Mouse (Mus musculus) liver, postnatal 0 days (tissue): ENCODE measurements around the gene 2310034G01Rik. TPM values are rescaled to one million over a fixed set of nuclear protein-coding genes. Genes with fewer than 3 reads are reported as not detected.
A peak's percentile ranks its signal among the peaks of the same experiment; 100 is the strongest.

ENCODE experiments used
- ATAC-seq: fragments of 200-750 bp; cut with Nextera tagmentation; 2 replicates; pipeline ENCODE4 v1.8.0; 2017; ENCODE audit warnings: mild to moderate bottlenecking, moderate library complexity
- DNase-seq: peaks from one replicate; pipeline ENCODE4 v3.0.0-alpha.2; 2016
- H3K27ac ChIP-seq: fragments of 300-500 bp; sonication (generic); 2 replicates; pipeline ENCODE4 v1.5.1; 2014; ENCODE audit warnings: antibody characterized with exemption, moderate library complexity, mild to moderate bottlenecking, low read depth
- H3K27me3 ChIP-seq: fragments of 300-500 bp; sonication (generic); 2 replicates; pipeline ENCODE4 v1.6.1; 2014; ENCODE audit warnings: low read length, control low read depth, mixed read lengths; ENCODE audit not compliant: insufficient read depth
- H3K36me3 ChIP-seq: fragments of 300-500 bp; sonication (generic); replicated peaks from 2 replicates; pipeline ENCODE4 v1.6.1; 2014; ENCODE audit warnings: mild to moderate bottlenecking, control low read depth, low read length, moderate library complexity, mixed read lengths; ENCODE audit not compliant: insufficient read depth
- H3K4me1 ChIP-seq: fragments of 300-500 bp; sonication (generic); 2 replicates; pipeline ENCODE4 v1.6.1; 2014; ENCODE audit warnings: antibody characterized with exemption, mild to moderate bottlenecking, control low read depth; ENCODE audit not compliant: insufficient read depth
- H3K4me2 ChIP-seq: fragments of 300-500 bp; sonication (generic); 2 replicates; pipeline ENCODE4 v1.6.1; 2014; ENCODE audit warnings: low read depth, mild to moderate bottlenecking, low read length, moderate library complexity, mixed read lengths
- H3K4me3 ChIP-seq: fragments of 300-500 bp; sonication (generic); 2 replicates; pipeline ENCODE4 v1.5.1; 2014; ENCODE audit warnings: low read depth, low read length
- H3K9ac ChIP-seq: fragments of 300-500 bp; sonication (generic); replicated peaks from 2 replicates; pipeline ENCODE4 v1.6.1; 2014; ENCODE audit warnings: mild to moderate bottlenecking, moderate library complexity
- H3K9me3 ChIP-seq: fragments of 300-500 bp; sonication (generic); 2 replicates; pipeline ENCODE4 v1.6.1; 2016; ENCODE audit warnings: mild to moderate bottlenecking, control low read depth, low read length, mixed read lengths
- CTCF ChIP-seq: sonication (generic); IDR thresholded peaks from 2 replicates; pipeline ENCODE4 v1.5.1; 2016; ENCODE audit warnings: antibody characterized with exemption, low read depth
- EP300 ChIP-seq: IDR thresholded peaks from 2 replicates; pipeline ENCODE4 v1.6.1; 2016; ENCODE audit warnings: antibody characterized with exemption, low read depth, mild to moderate bottlenecking
- WGBS: fragments of 180-500 bp; shearing (Covaris S2); extraction: QIAGEN DNeasy Blood & Tissue Kit; methylation state at CpG from one replicate; pipeline ENCODE4 v1.1.7; 2014; ENCODE audit not compliant: insufficient replicate concordance; 5-methylcytosine and 5-hydroxymethylcytosine counted together
- polyA plus RNA-seq: library from polyadenylated mRNA; unstranded; fragments of >200 nt; fragmentation: Nextera tagmentation; extraction: Ambion mirVana; gene quantifications from 2 replicates; pipeline ENCODE4 v1.2.1, GENCODE M21; 2015

2310034G01Rik gene
- polyA plus RNA-seq, 1 experiment from 2014 or later = 0.75 TPM

- H3K36me3 ChIP-seq = no peaks in the 10 kb centered on the region; the same call in 1 of the 2 replicates
- DNase-seq (peak; percentile 16), ATAC-seq (no peak)
- H3K27me3 ChIP-seq = peaks cover 76% of the 10 kb centered on the region
- H3K4me3 ChIP-seq = peak overlapping the region; percentile 35
- no peak for TF ChIP-seq EP300
- no peak for TF ChIP-seq CTCF
- WGBS = 25% methylated on average over 15 of the region's 15 CpGs
- no peak overlapping the region for H3K9ac ChIP-seq
- H3K9me3 ChIP-seq = no peaks in the 10 kb centered on the region
- peak overlapping the region; percentile 57; the same call in 1 of the 2 replicates for H3K4me2 ChIP-seq
- H3K27ac ChIP-seq = no peak overlapping the region
- peaks cover 42% of the 10 kb centered on the region for H3K4me1 ChIP-seq
These were observed 33.1 kb downstream of the 2310034G01Rik start for GRCm38 (mm10) chr19:46316846-46317545.

- ATAC-seq = peak; percentile 16
- peaks cover 42% of the 10 kb centered on the region for H3K4me1 ChIP-seq
- TF ChIP-seq CTCF = no peak
- no peak for TF ChIP-seq EP300
- peak; percentile 20 for DNase-seq
- 47% methylated on average over 12 of the region's 12 CpGs for WGBS
- H3K9me3 ChIP-seq = no peaks in the 10 kb centered on the region
- H3K9ac ChIP-seq = peak overlapping the region; percentile 18; the same call in 1 of the 2 replicates
- H3K4me3 ChIP-seq = no peak overlapping the region; the same call in 1 of the 2 replicates
- H3K27me3 ChIP-seq = peaks cover 67% of the 10 kb centered on the region
- H3K27ac ChIP-seq = peak overlapping the region; percentile 74
- peak overlapping the region; percentile 62 for H3K4me2 ChIP-seq
- peaks cover 5% of the 10 kb centered on the region for H3K36me3 ChIP-seq
These were observed 34.1 kb downstream of the 2310034G01Rik start for GRCm38 (mm10) chr19:46315752-46316610.

GRCm38 (mm10) chr19:46314872-46315742 is 35.0 kb downstream of the 2310034G01Rik start:
- ATAC-seq (peak; percentile 87), DNase-seq (peak; percentile 59)
- Histone ChIP-seq H3K9me3 (no peaks in the 10 kb centered on the region), H3K4me1 (peaks cover 42% of the 10 kb centered on the region), H3K27ac (peak overlapping the region; percentile 74), H3K27me3 (peaks cover 58% of the 10 kb centered on the region), H3K9ac (peak overlapping the region; percentile 16; the same call in 1 of the 2 replicates), H3K4me2 (peak overlapping the region; percentile 62), H3K36me3 (peaks cover 10% of the 10 kb centered on the region), H3K4me3 (peak overlapping the region; percentile 22)
- TF ChIP-seq CTCF (no peak), EP300 (peak; percentile 83)
- 12% methylated on average over 14 of the region's 14 CpGs for WGBS

GRCm38 (mm10) chr19:46314151-46314601 is 35.9 kb downstream of the 2310034G01Rik start:
- WGBS = 22% methylated on average over 18 of the region's 18 CpGs
- TF ChIP-seq CTCF (no peak), EP300 (no peak)
- peak; percentile 66 for DNase-seq
- Histone ChIP-seq H3K4me1 (peaks cover 44% of the 10 kb centered on the region), H3K27me3 (peaks cover 49% of the 10 kb centered on the region), H3K4me2 (peak overlapping the region; percentile 62), H3K4me3 (0 out of 2 replicates have a peak overlapping the region, but pooled peaks have one; percentile 9), H3K9me3 (no peaks in the 10 kb centered on the region), H3K36me3 (peaks cover 14% of the 10 kb centered on the region), H3K9ac (no peak overlapping the region; the same call in 1 of the 2 replicates), H3K27ac (peak overlapping the region; percentile 74)
- peak; percentile 8; the same call in 1 of the 2 replicates for ATAC-seq

GRCm38 (mm10) chr19:46313591-46313990 is 36.5 kb downstream of the 2310034G01Rik start:
- peaks cover 45% of the 10 kb centered on the region for H3K4me1 ChIP-seq
- TF ChIP-seq CTCF = no peak
- 82% methylated on average over 6 of the region's 6 CpGs for WGBS
- ATAC-seq (no peak), DNase-seq (no peak)
- no peak overlapping the region for H3K27ac ChIP-seq
- peak overlapping the region; percentile 62 for H3K4me2 ChIP-seq
- no peak overlapping the region for H3K9ac ChIP-seq
- H3K36me3 ChIP-seq = peaks cover 14% of the 10 kb centered on the region
- peaks cover 43% of the 10 kb centered on the region for H3K27me3 ChIP-seq
- no peaks in the 10 kb centered on the region for H3K9me3 ChIP-seq
- no peak overlapping the region for H3K4me3 ChIP-seq
